ENCODE assay signal across 8 mouse cellular contexts in genomic region chr8:125128305-125128704, GRCm38 (mm10).
DNase-seq lines count a peak whose midpoint lies in the region; ATAC-seq lines count a peak whose summit lies in the region.

No protein-coding gene starts in this region.

- DNase-seq in cerebellum, postnatal 14 days, result peak; percentile 74 to 75
- DNase-seq in cerebellum, adult 11 months, result no peak
- DNase-seq in left cerebral cortex, postnatal 4 days, result peak; percentile 67
- DNase-seq in left cerebral cortex, adult 11 months (ENCODE audit: low spot score), result no peak
- DNase-seq in ZHBTc4 (ENCODE audit: low read depth, low spot score), result peak; percentile 50
- peak; percentile 37 to 69 for DNase-seq in heart, postnatal 14 days
- DNase-seq in urinary bladder, postnatal 36 days (ENCODE audit: low spot score in 2 of 2), result no peak

- intact Hi-C loops in left cerebral cortex, postnatal 4 days (cut with DNase I), result no loop called here
- intact Hi-C loops in heart, postnatal 14 days (cut with DNase I), result loop anchor here (2.0 kb wide), 2 partner anchors 442 to 742 kb away; no protein-coding TSS in a partner anchor

- peak; percentile 69 for ATAC-seq in megakaryocyte progenitor cell, adult 5-6 weeks (replicated peaks; ENCODE audit: poor library complexity)

Comparison
In these comparisons a context has a peak if more than half of its experiments do, and no peak if none do; other contexts are left out.
1. DNase-seq: peak in cerebellum, postnatal 14 days (2 of 2), left cerebral cortex, postnatal 4 days (single experiment), ZHBTc4 (single experiment) and heart, postnatal 14 days (2 of 2); none in cerebellum, adult 11 months (single experiment), left cerebral cortex, adult 11 months (single experiment) and urinary bladder, postnatal 36 days (0 of 2).